Mouse (Mus musculus): ENCODE data around the gene Tmem196. TPM values are rescaled to one million over a fixed set of nuclear protein-coding genes. Genes with fewer than 3 reads are reported as not detected.

Tmem196 gene
- polyA plus RNA-seq (2014; fragmentation: Illumina TruSeq; extraction: RNeasy Lipid Tissue Mini Kit (QIAGEN cat#74804); ENCODE audit: low read depth, low replicate concordance) = 27.2 TPM

GRCm38 (mm10) chr12:119945589-119946310 is at the start of gene Tmem196:
Gene Tmem196 (plus strand): TSS chr12:119945822.

All from adrenal gland, adult 10 weeks (tissue).